Mouse (Mus musculus) adrenal gland, postnatal 25 days (tissue): ENCODE measurements at regions not wholly inside any gene's neighbourhood (a gene's known extent, or its start where the extent isn't known, plus 50 kb on each side); places are given as distances from the start of the nearest gene placed in this dataset.

Experiments used
- DNase-seq: peaks from one replicate; pipeline ENCODE4 v3.0.0; 2021; ENCODE audit warnings: mixed read lengths

DNA sequence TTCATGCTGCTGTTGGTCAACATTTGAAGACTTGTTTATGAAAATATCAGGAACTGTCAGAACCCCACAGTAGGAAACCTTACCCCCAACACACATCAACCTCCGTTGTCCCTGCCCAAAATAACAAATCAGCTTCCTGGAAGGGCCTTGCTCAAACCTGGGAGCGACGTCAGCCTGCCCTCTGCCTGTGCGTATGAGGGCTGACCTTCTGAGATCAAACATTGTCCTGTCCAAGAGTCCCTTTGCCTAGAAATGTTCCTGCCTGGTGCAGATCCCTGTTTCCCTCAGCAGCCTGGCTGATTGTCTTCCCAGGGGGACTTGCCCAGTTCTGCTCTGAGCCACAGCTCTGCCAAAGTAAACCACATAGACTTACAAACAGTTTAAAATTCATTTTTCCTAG lies 307.1 kb downstream of the Gadd45g start:
- DNase-seq = no peak

GRCm38 (mm10) chr13:52154111-52154843 lies 307.8 kb downstream of the Gadd45g start:
- DNase-seq = no peak

DNA sequence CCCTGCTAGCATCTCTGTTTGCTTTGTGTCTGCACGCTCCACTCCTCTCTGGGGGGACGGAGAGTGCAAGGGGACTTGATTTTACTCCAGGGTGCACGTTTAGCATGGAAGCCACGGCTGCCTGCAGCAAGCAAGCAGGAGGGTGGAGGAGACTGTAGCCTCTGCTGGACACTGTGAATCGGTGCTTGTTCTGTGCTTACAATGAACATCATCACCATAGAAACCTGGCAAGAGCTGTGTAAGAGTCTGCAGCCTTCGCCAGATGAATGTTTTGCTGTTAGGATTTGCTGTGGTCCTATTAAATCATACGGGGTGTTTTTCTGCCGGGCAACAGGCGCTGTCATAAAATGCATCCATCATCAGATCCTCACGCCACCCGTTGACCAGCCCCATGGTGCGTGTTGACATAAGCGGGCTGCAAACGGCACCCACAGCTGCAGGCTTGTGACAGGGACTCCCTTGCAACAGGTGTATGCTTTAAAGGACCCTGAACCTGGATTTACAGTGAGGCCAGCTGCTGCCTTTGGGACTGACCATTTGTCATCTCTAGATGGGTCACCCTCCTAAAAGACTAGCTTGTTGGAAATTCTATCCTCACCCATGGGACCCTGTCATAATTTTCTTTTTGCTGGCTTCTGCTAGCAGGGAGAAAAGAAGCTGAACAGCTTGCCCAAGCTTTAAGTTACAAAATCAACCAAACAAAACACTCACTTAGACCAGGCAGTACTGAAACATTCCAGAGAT lies 308.5 kb downstream of the Gadd45g start:
- DNase-seq = no peak

DNA sequence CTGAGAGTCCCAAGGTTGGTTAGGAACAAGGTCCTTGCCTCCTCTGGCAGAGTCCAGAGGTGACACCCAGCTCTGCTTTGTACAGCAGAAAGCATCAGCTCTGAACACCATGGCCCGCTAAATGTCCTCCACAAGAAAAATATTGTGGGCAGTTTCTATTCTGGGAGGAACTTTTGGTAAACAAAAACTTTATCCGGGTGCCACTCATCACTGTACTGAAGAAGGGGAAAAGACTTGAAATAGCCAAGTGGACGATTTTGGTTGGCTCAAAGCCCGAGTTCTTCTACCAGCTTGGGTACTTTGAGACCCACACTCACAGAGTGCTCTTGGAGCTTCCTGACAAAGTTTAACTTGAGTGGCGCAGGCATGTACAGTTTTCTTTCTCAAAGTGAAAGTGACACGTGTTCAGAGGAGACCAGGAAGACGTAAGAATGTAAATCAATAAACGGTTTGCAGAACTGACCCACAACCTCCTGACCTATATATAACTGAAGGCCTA lies 309.2 kb downstream of the Gadd45g start:
- DNase-seq = no peak

GRCm38 (mm10) chr13:52162676-52163075 lies 316.2 kb downstream of the Gadd45g start:
- no peak for DNase-seq

DNA sequence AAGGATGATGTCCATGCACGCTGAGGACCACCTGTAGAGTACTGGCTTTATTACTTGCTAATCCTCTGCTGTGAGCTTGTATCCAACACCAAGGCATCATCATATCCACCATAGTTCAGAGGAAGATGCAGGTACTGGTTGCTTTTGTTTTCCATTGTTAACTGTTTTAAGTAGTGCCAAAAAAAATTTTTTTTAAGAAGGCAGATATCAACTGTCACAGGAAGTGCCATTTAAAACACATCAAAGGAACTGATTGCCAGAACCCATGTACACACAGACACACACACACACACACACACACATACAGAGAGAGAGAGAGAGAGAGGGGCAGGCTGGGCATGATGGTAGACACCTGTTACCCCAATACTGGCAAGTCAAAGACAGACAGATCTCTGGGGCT lies 319.1 kb downstream of the Gadd45g start:
- DNase-seq = no peak

- no peak for DNase-seq
Measured at GRCm38 (mm10) chr13:52167968-52168367, 321.5 kb downstream of the Gadd45g start.

DNA sequence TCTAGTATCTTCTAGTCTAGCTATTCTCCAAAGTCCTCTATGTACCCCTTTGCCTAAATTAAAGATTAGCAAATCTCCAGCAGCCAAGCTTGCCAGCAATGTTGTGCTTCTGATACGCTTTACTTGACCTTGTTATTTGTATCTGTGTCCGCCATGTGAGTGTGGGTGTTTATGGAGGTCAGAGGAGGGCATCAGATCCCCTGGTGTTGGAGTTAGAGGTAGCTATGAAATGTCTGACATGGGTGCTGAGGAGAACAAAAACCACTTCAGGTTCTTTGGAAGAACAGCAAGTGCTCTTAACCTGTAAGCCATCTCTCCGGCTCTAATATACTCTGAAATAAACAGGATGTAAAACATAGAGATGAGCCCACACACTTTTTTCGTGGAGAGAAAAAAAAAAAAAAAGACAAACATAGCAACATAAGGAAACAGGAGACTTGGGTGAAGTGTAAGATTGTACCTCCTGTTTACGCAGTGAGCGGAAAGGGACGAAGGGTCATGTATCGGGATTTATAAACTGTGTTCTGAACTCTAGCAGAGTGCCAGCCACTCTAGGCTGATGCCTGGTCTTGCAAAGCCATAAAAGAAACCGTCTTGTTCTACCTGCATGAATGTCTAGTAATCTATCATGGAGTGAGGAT lies 326.3 kb downstream of the Gadd45g start:
- no peak for DNase-seq

DNA sequence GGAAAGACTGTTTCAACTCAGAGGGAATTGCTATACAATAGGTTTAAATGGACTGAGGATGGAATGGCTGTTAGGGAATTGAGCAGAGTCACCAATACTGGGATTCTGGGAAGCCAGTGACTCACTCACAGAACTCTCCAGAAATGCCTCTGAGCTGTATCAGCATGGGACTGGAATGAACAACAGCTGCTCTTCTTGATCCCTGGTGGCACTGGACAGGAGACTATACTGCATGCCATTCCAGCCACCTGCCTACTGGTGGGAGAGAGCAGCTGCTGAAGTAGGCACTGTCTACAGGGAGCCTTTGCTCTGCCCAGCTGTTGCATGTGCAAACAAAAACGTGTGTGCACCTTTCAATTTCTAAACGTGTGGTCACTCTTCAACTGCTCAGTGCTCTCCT lies 329.2 kb downstream of the Gadd45g start:
- DNase-seq = no peak

DNA sequence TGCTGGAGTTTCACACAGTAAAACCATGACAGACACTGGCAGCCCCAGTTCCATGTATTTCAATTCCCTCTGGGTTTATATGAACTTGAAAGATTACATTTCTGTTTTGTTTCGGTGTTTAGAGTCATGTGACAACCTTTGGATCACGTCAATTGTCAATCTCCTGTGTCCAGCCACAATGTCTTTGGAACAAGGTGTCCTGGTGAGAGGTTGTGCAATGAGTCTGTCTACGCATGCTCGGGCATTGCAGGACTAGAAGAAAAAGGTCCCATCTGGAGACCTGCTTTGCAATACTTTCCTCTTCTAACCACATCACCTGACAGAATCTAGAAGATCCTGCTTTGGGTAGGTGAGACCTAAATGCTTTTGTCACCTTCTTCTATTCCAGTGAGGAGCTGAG lies 333.5 kb downstream of the Gadd45g start:
- no peak for DNase-seq

DNA sequence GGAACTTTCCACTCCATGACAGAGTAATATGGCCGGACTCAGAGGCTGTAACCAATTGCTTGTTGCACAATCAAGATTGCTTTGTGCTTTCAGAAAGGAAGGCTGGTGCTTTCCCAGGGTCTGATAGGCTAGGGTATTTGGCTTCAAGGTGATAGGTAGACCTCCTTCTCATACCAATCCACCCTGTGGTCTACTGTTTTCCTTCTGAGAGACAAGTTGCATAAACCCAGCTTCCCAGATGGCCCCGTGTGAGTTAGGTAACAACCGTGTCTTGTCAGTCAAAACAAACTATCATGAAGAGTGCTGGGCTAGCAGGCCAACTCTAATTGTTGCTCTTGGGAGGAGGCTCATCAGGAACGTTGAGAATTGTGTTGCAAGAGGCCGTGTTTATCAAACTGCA lies 337.2 kb downstream of the Gadd45g start:
- no peak for DNase-seq

DNA sequence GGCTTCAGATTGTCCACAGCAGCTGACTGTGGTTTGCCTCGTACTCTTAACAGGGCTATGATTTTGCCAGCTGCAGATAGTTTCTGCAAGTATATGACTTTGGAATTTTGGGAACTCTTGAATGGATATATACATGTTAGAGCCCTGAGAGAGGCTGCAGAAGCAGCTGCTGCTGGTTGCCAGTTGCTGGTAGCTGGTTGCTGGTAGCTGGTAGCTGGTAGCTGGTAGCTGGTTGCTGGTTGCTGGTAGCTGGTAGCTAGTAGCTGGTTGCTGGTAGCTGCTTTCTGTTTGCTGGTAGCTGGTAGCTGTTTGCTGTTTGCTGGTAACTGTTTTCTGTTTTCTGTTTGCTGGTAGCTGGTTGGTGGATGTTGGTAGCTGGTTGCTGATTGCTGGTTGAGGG lies 339.1 kb downstream of the Gadd45g start:
- DNase-seq = no peak

DNA sequence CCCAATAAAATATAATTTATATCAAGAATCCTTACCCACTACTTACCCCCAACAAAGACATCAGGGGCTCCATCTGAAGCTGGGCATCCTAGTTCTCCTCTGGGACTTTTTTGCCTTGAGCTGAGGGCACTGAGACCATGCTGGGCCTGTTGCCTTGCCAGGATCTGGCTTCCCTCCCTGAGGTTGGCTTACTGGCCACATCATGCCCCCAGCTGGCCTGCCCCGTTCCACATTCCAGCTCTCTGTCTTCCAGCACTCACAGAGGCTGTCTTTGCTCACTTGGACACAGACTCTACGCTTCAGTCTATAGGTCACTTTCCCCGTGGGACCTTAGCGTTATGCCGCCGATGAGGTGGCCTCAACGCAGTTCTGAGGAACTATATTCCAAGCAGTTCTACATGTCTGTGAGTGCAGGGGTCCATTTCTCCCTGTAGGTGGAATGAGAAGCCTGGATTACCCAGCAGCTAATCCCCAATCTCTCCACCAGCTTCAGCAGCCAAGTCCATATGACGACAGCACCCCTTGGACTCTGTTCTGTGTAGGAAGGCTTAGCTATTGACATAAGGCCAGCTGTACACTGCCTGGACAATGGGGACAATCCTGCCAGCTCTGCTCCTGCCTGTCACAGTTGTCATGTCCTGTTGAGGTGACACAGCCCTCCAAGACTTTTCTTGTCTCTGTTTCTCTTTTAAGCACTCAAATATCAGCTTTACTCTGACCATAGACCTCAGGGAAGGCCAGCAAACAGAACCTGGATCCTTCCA lies 341.5 kb downstream of the Gadd45g start:
- DNase-seq = no peak

DNA sequence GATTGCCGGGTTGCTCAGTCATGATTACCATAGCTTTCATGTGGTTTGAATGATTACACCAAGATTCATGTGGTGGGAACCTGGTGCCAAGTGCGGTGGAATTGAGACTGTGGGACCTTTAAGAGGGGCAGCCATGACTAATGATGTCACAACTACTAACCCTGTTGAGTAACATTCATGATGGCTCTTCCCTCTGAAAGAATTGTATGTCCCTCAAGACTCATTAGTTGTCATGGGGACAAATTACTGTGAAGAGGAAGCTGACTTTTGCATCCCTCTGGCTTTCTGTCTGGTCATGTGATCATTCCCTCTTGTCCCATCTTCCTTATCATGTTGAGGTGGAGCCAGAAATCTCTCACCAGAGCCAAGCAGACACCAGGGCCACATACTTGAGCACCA lies 342.1 kb downstream of the Gadd45g start:
- DNase-seq = no peak

- DNase-seq = no peak
Measured at GRCm38 (mm10) chr13:52189382-52189923, 341.6 kb downstream of the Diras2 start.

DNA sequence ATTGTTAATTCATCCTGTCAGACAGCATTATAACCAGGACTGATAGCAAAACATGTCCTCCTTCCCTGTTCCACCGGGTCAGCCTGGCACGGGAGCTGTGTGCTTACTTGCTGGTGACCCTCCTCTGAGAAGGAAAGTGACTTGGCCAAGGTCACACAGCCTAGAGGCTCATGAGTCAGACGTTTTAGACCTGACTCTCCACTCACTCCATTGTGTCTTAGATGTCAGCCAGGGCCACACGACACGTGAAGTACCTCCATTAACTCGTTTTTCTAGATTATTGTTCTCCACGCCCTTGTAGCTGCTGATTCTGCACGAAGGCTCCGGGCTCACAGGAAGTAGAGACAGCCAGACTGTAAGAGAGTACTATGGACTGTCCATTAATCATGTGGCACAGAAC lies 340.8 kb downstream of the Diras2 start:
- DNase-seq = no peak

DNA sequence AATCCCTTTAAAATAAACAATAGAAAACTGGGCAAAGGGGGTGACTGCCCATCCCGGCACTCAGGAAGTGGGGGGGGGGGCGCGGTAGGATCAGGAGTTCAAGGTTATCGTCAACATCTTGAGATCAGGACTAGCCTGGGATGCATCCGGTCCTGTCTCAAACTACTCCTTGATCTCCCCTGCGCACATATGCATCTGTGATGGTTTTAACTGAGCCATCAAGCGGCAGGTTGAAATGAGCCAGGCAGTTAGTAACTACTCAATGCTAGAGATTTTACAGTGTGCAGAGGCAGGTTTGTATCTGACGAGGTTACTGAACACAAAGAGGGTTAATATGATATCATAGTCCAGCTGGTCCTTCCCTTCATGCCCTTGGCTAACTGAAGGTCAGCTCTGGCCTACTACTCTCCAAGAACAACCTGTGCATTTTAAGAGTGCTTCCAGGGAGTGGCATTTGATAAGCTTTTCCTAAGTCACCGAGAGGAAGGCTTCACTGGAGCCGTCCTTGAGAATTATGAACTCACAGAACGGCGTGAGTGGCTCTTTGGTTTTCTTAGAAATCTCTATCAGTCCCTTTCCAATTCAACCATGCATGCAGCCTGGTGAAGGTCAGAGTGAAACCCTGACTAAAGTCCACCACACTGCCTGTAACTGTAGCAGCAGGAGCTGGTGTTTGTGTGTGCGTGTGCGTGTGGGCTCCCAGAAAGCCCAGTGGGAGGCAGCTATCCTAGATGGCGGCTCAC lies 340.1 kb downstream of the Diras2 start:
- DNase-seq = no peak

GRCm38 (mm10) chr13:52196917-52197316 lies 334.2 kb downstream of the Diras2 start:
- DNase-seq = no peak

- no peak for DNase-seq
Measured at GRCm38 (mm10) chr13:52198649-52199348, 332.3 kb downstream of the Diras2 start.

DNA sequence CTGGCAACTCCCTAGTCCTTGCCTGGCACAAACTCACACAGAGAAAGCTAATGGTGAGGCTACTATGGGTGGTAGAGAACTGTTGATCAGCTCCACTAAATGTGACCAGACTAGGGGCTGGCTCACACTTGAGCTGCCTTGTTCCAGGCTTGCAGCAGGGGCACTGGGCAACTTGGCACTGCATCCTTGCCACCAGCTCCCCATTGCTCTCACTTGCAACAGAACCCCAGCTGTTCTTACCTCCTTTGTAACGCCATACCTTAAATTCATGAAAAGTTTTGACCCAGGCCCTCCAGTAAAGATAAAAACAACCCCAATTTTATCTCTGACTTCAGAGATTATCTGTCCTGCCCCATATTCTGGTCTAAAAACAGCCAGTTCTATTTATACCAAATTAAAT lies 328.7 kb downstream of the Diras2 start:
- no peak for DNase-seq

- no peak for DNase-seq
Measured at GRCm38 (mm10) chr13:52205951-52206350, 325.1 kb downstream of the Diras2 start.
